Mouse (Mus musculus) frontal cortex, postnatal 10 days (tissue): ENCODE measurements at regions not wholly inside any gene's neighbourhood (a gene's known extent, or its start where the extent isn't known, plus 50 kb on each side); places are given as distances from the start of the nearest gene placed in this dataset.

Experiments used
- DNase-seq, 2 experiments: peaks; one replicate each; pipeline ENCODE4 v3.0.0; 2022; ENCODE audit warnings: low spot score in 2 of 2, mixed read lengths in 1 of 2

- no peak for DNase-seq
Observed at GRCm38 (mm10) chr1:56206615-56207267, 430.5 kb downstream of the Hsfy2 start.

- no peak for DNase-seq
Observed at GRCm38 (mm10) chr1:56195224-56195623, 442.0 kb downstream of the Hsfy2 start.

- DNase-seq = no peak
Observed at GRCm38 (mm10) chr1:56183503-56184198, 453.6 kb downstream of the Hsfy2 start.

GRCm38 (mm10) chr1:56179206-56179985 lies 457.8 kb downstream of the Hsfy2 start:
- DNase-seq = no peak

- no peak for DNase-seq
Observed at GRCm38 (mm10) chr1:56171157-56171556, 466.1 kb downstream of the Hsfy2 start.

GRCm38 (mm10) chr1:56168712-56169111 lies 468.5 kb downstream of the Hsfy2 start:
- DNase-seq = no peak

- no peak for DNase-seq
Observed at GRCm38 (mm10) chr1:56168063-56168462, 469.2 kb downstream of the Hsfy2 start.

- no peak for DNase-seq
Observed at GRCm38 (mm10) chr1:56165228-56165627, 472.0 kb downstream of the Hsfy2 start.

- no peak for DNase-seq
Observed at GRCm38 (mm10) chr1:56164366-56164765, 472.9 kb downstream of the Hsfy2 start.

GRCm38 (mm10) chr1:56130951-56131350 lies 506.3 kb downstream of the Hsfy2 start:
- DNase-seq = peak in 1 of 2 experiments; percentile 9

- peak; percentile 37 to 65 for DNase-seq
Observed at GRCm38 (mm10) chr1:56089254-56089834, 547.9 kb downstream of the Hsfy2 start.

GRCm38 (mm10) chr1:56088357-56088756 lies 548.9 kb downstream of the Hsfy2 start:
- DNase-seq = no peak

- no peak for DNase-seq
Observed at GRCm38 (mm10) chr1:56076757-56077156, 560.5 kb downstream of the Hsfy2 start.

GRCm38 (mm10) chr1:56072255-56072654 lies 565.0 kb downstream of the Hsfy2 start:
- DNase-seq = no peak

- no peak for DNase-seq
Observed at GRCm38 (mm10) chr1:56063474-56063873, 573.8 kb downstream of the Hsfy2 start.
